Mouse (Mus musculus): ENCODE results near the gene Mob3b. TPM values are rescaled to one million over a fixed set of nuclear protein-coding genes. Genes with fewer than 3 reads are reported as not detected.

Gene Mob3b
- polyA plus RNA-seq, 1 experiment from 2014 or later, result 7.2 TPM

- no peak overlapping the region for H3K27ac ChIP-seq
- H3K27me3 ChIP-seq (ENCODE audit: insufficient read depth, poor library complexity, severe bottlenecking), result no peaks in the 10 kb centered on the region
- H3K4me3 ChIP-seq, result no peak overlapping the region
- 85% methylated on average over 5 of the region's 5 CpGs for WGBS
- H3K9me3 ChIP-seq, result no peaks in the 10 kb centered on the region
- H3K4me1 ChIP-seq, result no peaks in the 10 kb centered on the region
- DNase-seq (ENCODE audit: low spot score), result no peak
- H3K36me3 ChIP-seq, result no peaks in the 10 kb centered on the region
Observed at GRCm38 (mm10) chr4:35167855-35168254, 10.6 kb upstream of the Mob3b start.

- no peaks in the 10 kb centered on the region for H3K27me3 ChIP-seq (ENCODE audit: insufficient read depth, poor library complexity, severe bottlenecking)
- WGBS, result 80% methylated on average over 3 of the region's 3 CpGs
- H3K4me3 ChIP-seq, result no peak overlapping the region
- H3K36me3 ChIP-seq, result no peaks in the 10 kb centered on the region
- DNase-seq (ENCODE audit: low spot score), result no peak
- no peak overlapping the region for H3K27ac ChIP-seq
- H3K9me3 ChIP-seq, result no peaks in the 10 kb centered on the region
- H3K4me1 ChIP-seq, result no peaks in the 10 kb centered on the region
Observed at GRCm38 (mm10) chr4:35165947-35166346, 8.7 kb upstream of the Mob3b start.

- H3K9me3 ChIP-seq, result no peaks in the 10 kb centered on the region
- no peaks in the 10 kb centered on the region for H3K36me3 ChIP-seq
- H3K4me1 ChIP-seq, result no peaks in the 10 kb centered on the region
- no peak for DNase-seq (ENCODE audit: low spot score)
- WGBS, result 81% methylated on average over 2 of the region's 2 CpGs
- no peaks in the 10 kb centered on the region for H3K27me3 ChIP-seq (ENCODE audit: insufficient read depth, poor library complexity, severe bottlenecking)
- no peak overlapping the region for H3K4me3 ChIP-seq
- H3K27ac ChIP-seq, result no peak overlapping the region
Observed at GRCm38 (mm10) chr4:35165275-35165674, 8.0 kb upstream of the Mob3b start.

GRCm38 (mm10) chr4:35157815-35158214, 531 bp upstream of the Mob3b start:
- Histone ChIP-seq H3K36me3 (no peaks in the 10 kb centered on the region), H3K4me3 (no peak overlapping the region), H3K9me3 (no peaks in the 10 kb centered on the region), H3K27me3 (ENCODE audit: insufficient read depth, poor library complexity, severe bottlenecking) (peaks cover 5% of the 10 kb centered on the region; the same call in 1 of the 2 replicates), H3K4me1 (peaks cover 13% of the 10 kb centered on the region; the same call in 1 of the 2 replicates), H3K27ac (no peak overlapping the region)
- WGBS, result 55% methylated on average over 11 of the region's 11 CpGs
- DNase-seq (ENCODE audit: low spot score), result no peak

GRCm38 (mm10) chr4:35156149-35156611, 1.1 kb downstream of the Mob3b start:
- Histone ChIP-seq H3K27ac (peak overlapping the region; percentile 84), H3K4me1 (peaks cover 13% of the 10 kb centered on the region; the same call in 1 of the 2 replicates)
- under 1% methylated on average over 26 of the region's 26 CpGs for WGBS

GRCm38 (mm10) chr4:35155132-35155922, 2.0 kb downstream of the Mob3b start:
- peaks cover 13% of the 10 kb centered on the region; the same call in 1 of the 2 replicates for H3K4me1 ChIP-seq
- H3K4me3 ChIP-seq, result peak overlapping the region; percentile 76
- 24% methylated on average over 20 of the region's 20 CpGs for WGBS
- peaks cover 5% of the 10 kb centered on the region; the same call in 1 of the 2 replicates for H3K27me3 ChIP-seq (ENCODE audit: insufficient read depth, poor library complexity, severe bottlenecking)
- H3K27ac ChIP-seq, result peak overlapping the region; percentile 84
- H3K9me3 ChIP-seq, result no peaks in the 10 kb centered on the region
- DNase-seq (ENCODE audit: low spot score), result no peak
- H3K36me3 ChIP-seq, result no peaks in the 10 kb centered on the region

More at GRCm38 (mm10) chr4:35156149-35156611, 1.1 kb downstream of the Mob3b start:
- peak; percentile 78 for DNase-seq (ENCODE audit: low spot score)
- Histone ChIP-seq H3K27me3 (ENCODE audit: insufficient read depth, poor library complexity, severe bottlenecking) (peaks cover 5% of the 10 kb centered on the region; the same call in 1 of the 2 replicates), H3K4me3 (peak overlapping the region; percentile 76), H3K36me3 (no peaks in the 10 kb centered on the region), H3K9me3 (no peaks in the 10 kb centered on the region)

- no peaks in the 10 kb centered on the region for H3K9me3 ChIP-seq
- DNase-seq (ENCODE audit: low spot score), result no peak
- H3K27ac ChIP-seq, result no peak overlapping the region
- peaks cover 5% of the 10 kb centered on the region; the same call in 1 of the 2 replicates for H3K27me3 ChIP-seq (ENCODE audit: insufficient read depth, poor library complexity, severe bottlenecking)
- 60% methylated on average over 3 of the region's 3 CpGs for WGBS
- H3K4me1 ChIP-seq, result peaks cover 13% of the 10 kb centered on the region; the same call in 1 of the 2 replicates
- no peak overlapping the region for H3K4me3 ChIP-seq
- H3K36me3 ChIP-seq, result no peaks in the 10 kb centered on the region
Observed at GRCm38 (mm10) chr4:35154051-35154450, 3.2 kb downstream of the Mob3b start.

GRCm38 (mm10) chr4:35151756-35152155, 5.5 kb downstream of the Mob3b start, which contains the start of gene Ifnk:
Gene Ifnk (plus strand): TSS chr4:35152056.
- no peak within 1 kb of the TSS for H3K4me3 ChIP-seq
- no peak for DNase-seq (ENCODE audit: low spot score)
- no peaks in the 10 kb centered on the region for H3K9me3 ChIP-seq
- no peak within 1 kb of the TSS for H3K27ac ChIP-seq
- peaks cover 5% of the 10 kb centered on the region; the same call in 1 of the 2 replicates for H3K27me3 ChIP-seq (ENCODE audit: insufficient read depth, poor library complexity, severe bottlenecking)
- no peaks in the 10 kb centered on the region for H3K36me3 ChIP-seq
- WGBS, result 74% methylated on average over 4 of the region's 4 CpGs
- H3K4me1 ChIP-seq, result 0 out of 2 replicates have a peak, but pooled peaks cover 13% of the 10 kb centered on the region

GRCm38 (mm10) chr4:35150706-35151105, 6.6 kb downstream of the Mob3b start:
- DNase-seq (ENCODE audit: low spot score), result no peak
- WGBS, result 82% methylated on average over 3 of the region's 3 CpGs
- no peaks in the 10 kb centered on the region for H3K9me3 ChIP-seq
- H3K4me1 ChIP-seq, result 0 out of 2 replicates have a peak, but pooled peaks cover 7% of the 10 kb centered on the region
- no peak overlapping the region for H3K27ac ChIP-seq
- no peak overlapping the region for H3K4me3 ChIP-seq
- H3K27me3 ChIP-seq (ENCODE audit: insufficient read depth, poor library complexity, severe bottlenecking), result peaks cover 5% of the 10 kb centered on the region; the same call in 1 of the 2 replicates
- no peaks in the 10 kb centered on the region for H3K36me3 ChIP-seq

- no peak overlapping the region for H3K4me3 ChIP-seq
- WGBS, result 83% methylated on average over 4 of the region's 4 CpGs
- no peaks in the 10 kb centered on the region for H3K9me3 ChIP-seq
- no peak for DNase-seq (ENCODE audit: low spot score)
- no peak overlapping the region for H3K27ac ChIP-seq
- H3K4me1 ChIP-seq, result no peaks in the 10 kb centered on the region
- no peaks in the 10 kb centered on the region for H3K36me3 ChIP-seq
- H3K27me3 ChIP-seq (ENCODE audit: insufficient read depth, poor library complexity, severe bottlenecking), result no peaks in the 10 kb centered on the region
Observed at GRCm38 (mm10) chr4:35148326-35148725, 9.0 kb downstream of the Mob3b start.

- H3K27me3 ChIP-seq (ENCODE audit: insufficient read depth, poor library complexity, severe bottlenecking), result no peaks in the 10 kb centered on the region
- H3K9me3 ChIP-seq, result no peaks in the 10 kb centered on the region
- no peak for DNase-seq (ENCODE audit: low spot score)
- no peak overlapping the region for H3K4me3 ChIP-seq
- no peaks in the 10 kb centered on the region for H3K36me3 ChIP-seq
- WGBS, result 67% methylated on average over 5 of the region's 5 CpGs
- no peak overlapping the region for H3K27ac ChIP-seq
- no peaks in the 10 kb centered on the region for H3K4me1 ChIP-seq
Observed at GRCm38 (mm10) chr4:35146597-35146996, 10.7 kb downstream of the Mob3b start.

GRCm38 (mm10) chr4:35145726-35146125, 11.6 kb downstream of the Mob3b start:
- H3K27me3 ChIP-seq (ENCODE audit: insufficient read depth, poor library complexity, severe bottlenecking), result no peaks in the 10 kb centered on the region

GRCm38 (mm10) chr4:35143472-35144102, 13.7 kb downstream of the Mob3b start:
- no peak overlapping the region for H3K27ac ChIP-seq
- no peak for DNase-seq (ENCODE audit: low spot score)
- 69% methylated on average over 12 of the region's 12 CpGs for WGBS
- H3K36me3 ChIP-seq, result no peaks in the 10 kb centered on the region
- no peaks in the 10 kb centered on the region for H3K4me1 ChIP-seq
- H3K27me3 ChIP-seq (ENCODE audit: insufficient read depth, poor library complexity, severe bottlenecking), result no peaks in the 10 kb centered on the region
- no peaks in the 10 kb centered on the region for H3K9me3 ChIP-seq
- no peak overlapping the region for H3K4me3 ChIP-seq

More at GRCm38 (mm10) chr4:35145726-35146125, 11.6 kb downstream of the Mob3b start:
- Histone ChIP-seq H3K9me3 (no peaks in the 10 kb centered on the region), H3K4me1 (no peaks in the 10 kb centered on the region), H3K36me3 (no peaks in the 10 kb centered on the region), H3K27ac (no peak overlapping the region), H3K4me3 (no peak overlapping the region)
- DNase-seq (ENCODE audit: low spot score), result no peak
- WGBS, result 81% methylated on average over 10 of the region's 10 CpGs

Data from heart, embryonic 10.5 days (tissue).